Mouse (Mus musculus): ENCODE measurements around the gene Bod1.

Gene Bod1

GRCm38 (mm10) chr11:31669172-31669869, 2.4 kb downstream of the Bod1 start:
- DNase-seq (ENCODE audit: low read depth, low spot score): no peak

DNA sequence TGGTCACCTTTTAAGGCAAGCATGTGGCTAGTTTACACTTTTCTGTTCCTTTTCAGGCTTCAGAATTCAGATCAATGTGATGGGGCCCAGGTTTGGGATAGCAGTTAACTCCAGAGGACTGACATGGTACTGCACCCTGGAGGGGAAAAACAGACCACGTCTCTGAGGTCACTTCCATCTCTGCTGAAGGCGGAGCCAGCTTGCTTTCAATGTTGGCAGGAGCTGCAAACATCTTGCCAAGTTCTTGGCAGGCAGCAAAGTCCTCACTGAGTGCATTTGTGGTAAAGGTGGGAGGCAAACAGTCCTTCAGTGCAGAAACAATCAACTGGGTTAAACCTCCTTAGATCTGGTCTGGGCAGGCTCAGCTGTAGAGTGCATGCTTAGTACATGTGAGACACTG, 7.5 kb downstream of the Bod1 start:
- no peak for DNase-seq (ENCODE audit: low read depth, low spot score)

DNA sequence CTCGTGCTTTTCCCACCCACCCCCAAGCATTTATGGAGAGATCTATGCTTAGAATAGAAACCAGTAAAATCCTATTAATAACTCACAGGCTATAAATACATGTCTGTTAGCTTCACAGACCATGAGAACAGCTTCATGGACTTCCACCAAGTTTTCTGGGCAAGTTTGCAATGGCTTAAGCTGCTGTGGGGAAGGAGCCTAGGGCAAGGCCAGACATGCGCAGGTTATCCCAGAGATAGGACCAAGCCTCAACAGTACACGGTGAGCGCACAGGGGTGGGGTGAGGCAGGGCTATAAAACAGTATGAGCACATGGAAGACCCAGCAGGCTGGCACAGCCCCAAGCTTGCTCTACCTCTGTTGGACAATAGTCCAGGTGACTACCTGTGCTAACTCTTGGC, 8.2 kb downstream of the Bod1 start:
- peak; percentile 28 for DNase-seq (ENCODE audit: low read depth, low spot score)

- no peak for DNase-seq (ENCODE audit: low read depth, low spot score)
Observed at GRCm38 (mm10) chr11:31662872-31663446, 8.7 kb downstream of the Bod1 start.

GRCm38 (mm10) chr11:31662214-31662613, 9.5 kb downstream of the Bod1 start:
- no peak for DNase-seq (ENCODE audit: low read depth, low spot score)

- DNase-seq (ENCODE audit: low read depth, low spot score): no peak
Observed at GRCm38 (mm10) chr11:31657806-31658175, 13.9 kb downstream of the Bod1 start.

GRCm38 (mm10) chr11:31657168-31657805, 14.4 kb downstream of the Bod1 start:
- DNase-seq (ENCODE audit: low read depth, low spot score): peak; percentile 40

DNA sequence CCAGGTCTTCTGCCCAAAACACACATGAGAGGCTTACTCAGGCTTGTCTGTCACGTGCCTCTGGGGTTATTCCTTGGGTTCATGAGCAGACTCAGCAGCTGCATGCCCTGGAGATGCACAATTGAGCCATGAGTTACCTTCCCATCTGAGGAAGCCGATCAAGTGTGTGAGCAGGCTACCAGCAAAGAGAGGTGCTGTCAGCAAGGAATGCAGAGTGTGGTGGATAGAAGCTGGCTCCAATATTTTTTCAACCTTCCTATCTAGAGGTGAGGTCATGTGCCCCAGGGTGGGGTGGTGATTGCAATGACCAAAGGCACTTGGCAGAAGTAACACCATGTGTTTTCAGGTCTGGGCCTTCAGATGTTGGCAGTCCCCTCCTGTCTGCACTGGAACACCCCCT, 22.2 kb downstream of the Bod1 start:
- DNase-seq (ENCODE audit: low read depth, low spot score): no peak

GRCm38 (mm10) chr11:31647268-31647667, 24.4 kb downstream of the Bod1 start:
- no peak for DNase-seq (ENCODE audit: low read depth, low spot score)

- DNase-seq (ENCODE audit: low read depth, low spot score): no peak
Observed at GRCm38 (mm10) chr11:31646571-31646970, 25.1 kb downstream of the Bod1 start.

DNA sequence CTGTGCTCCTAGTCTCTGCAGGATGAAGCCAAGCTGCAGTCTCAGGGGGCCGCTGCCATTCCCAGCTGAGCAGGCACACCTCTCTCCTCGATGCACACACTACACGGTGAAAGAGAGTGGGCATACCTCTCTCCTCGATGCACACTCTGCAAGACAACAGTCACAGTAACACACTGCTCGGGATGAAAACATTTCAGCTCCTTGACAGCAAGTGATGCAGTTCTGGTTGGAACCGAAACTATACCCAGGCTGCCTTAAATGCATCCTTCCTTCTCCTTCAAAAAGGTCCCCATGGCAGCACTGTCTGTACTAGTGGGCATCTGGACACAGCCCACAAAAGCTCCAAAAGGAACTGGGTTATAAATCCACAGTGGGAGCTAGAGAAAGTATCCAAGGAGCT, 28.6 kb downstream of the Bod1 start:
- DNase-seq (ENCODE audit: low read depth, low spot score): no peak

DNA sequence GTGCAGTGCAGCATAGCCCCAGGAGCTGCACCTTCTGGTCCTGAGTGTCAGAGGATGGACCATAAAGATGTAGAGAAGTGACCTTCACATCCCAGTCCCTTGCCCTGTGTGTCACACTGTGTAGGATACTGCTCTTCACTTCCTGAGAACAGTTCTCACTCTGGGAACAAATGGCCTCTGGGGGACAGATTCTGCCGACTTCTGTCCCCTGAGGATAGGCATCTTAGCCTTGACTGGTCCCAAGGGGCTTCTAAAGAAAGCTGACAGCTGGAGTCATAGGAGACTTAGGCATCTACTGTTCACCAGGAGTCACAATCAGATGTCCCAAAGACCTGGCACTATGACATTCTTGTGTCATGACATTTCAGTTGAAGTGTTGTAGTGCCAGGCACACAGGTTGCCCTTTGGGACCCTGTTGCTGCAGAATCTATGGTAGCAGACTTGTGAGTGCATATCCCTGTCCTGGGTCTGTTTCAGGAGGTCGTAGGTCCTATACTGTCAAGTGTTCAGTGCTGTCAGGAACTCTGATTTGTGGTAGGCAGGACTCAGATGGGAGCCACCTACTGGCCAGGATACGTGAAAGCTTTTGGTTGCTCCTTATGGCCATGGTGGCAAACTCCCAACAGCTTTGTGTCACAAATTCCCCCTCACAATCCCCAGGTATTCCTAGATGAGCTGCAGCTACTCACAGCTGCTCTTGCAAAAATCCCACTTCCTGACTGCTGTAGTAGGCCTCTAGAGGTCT, 30.4 kb downstream of the Bod1 start:
- DNase-seq (ENCODE audit: low read depth, low spot score): peak; percentile 45

GRCm38 (mm10) chr11:31640187-31640586, 31.5 kb downstream of the Bod1 start:
- DNase-seq (ENCODE audit: low read depth, low spot score): no peak

DNA sequence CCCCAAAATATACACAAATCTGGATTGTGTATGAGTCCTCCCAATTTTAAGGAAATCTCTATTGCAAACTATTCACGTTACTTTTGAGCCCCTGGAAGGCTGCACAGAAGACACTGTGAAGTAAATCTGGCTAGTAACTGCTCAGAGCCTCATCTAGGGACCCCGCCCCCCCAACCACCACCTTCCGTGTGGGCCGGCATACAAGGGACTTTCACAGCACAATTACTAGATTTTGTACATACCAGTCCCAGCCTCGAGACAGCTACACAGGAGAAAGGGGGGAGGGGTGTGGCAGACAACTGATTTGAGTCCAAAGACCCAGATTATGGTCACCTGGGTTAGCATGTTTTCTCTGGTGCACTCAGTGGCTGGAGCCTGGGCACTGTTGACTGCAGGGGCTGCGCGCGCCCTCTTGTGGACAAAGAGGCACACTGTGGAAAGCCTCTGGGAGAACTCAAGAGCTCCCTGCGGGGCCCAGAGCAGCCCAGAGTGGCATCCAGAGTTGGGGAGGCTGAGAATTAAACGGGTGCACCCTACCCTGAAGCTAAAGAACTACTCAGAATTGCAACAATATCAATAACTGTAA, 33.8 kb downstream of the Bod1 start:
- DNase-seq (ENCODE audit: low read depth, low spot score): peak; percentile 82

GRCm38 (mm10) chr11:31628700-31629099, 43.0 kb downstream of the Bod1 start:
- no peak for DNase-seq (ENCODE audit: low read depth, low spot score)

GRCm38 (mm10) chr11:31620796-31621195, 50.9 kb downstream of the Bod1 start:
- no peak for DNase-seq (ENCODE audit: low read depth, low spot score)

GRCm38 (mm10) chr11:31617797-31618196, 53.9 kb downstream of the Bod1 start:
- no peak for DNase-seq (ENCODE audit: low read depth, low spot score)

DNA sequence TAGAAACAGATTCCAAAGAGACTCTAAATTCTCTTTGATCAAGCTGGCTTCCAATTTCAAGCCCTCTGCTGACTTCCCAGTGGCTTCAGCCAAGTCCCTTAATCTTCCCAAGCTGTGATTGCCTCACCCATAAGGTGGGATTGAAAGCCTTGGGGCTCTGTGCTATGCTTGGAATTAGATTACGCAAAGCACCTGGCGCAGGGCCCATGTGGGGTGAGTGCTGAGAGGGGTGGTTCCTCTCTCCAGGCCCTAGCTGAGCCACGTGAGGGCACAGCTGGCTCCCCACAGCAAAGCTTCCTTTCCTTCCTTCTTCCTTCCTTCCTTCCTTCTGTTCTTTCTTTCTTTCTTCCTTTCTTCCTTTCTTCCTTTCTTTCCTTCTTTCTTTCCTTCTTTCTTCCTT, 54.4 kb downstream of the Bod1 start:
- DNase-seq (ENCODE audit: low read depth, low spot score): no peak

- DNase-seq (ENCODE audit: low read depth, low spot score): no peak
Observed at GRCm38 (mm10) chr11:31616722-31617121, 55.0 kb downstream of the Bod1 start.

All from brain, adult 2 months (tissue).